Mouse (Mus musculus) neutrophil, adult 59 days (primary cell): ENCODE results near the gene Pacrg. TPM values are rescaled to one million over a fixed set of nuclear protein-coding genes. Genes with fewer than 3 reads are reported as not detected.

Source experiments
- total RNA-seq, 2 experiments: library from RNA; stranded (reverse); gene quantifications; 1 replicate in 1 of 2; 2 replicates in 1 of 2; pipeline ENCODE4 v1.2.4; 2023

Pacrg gene
- total RNA-seq = under 1 TPM in 1 of 2 experiments, not detected in 1; 0.56 TPM

GRCm38 (mm10) chr17:10840148-10840707, at the start of gene Pacrg, which contains the start of gene Prkn:
TSS of gene Pacrg (minus strand) at chr17:10840311.
TSS of gene Prkn (plus strand) at chr17:10840384.

Other genes with a start within 250 kb of the Pacrg start
- gene Prkn, start 73 bp upstream of the Pacrg start, total RNA-seq = under 1 TPM; 0.47 to 0.79 TPM